Mouse (Mus musculus): ENCODE results near the gene Hmgn1.

- TF ChIP-seq EP300 (IDR thresholded peaks at IDR 0.05; ENCODE audit: insufficient read depth, low read depth, low read length), result no peak
- TF ChIP-seq CTCF (IDR thresholded peaks at IDR 0.05; ENCODE audit: low read depth, low read length), result no peak
- no peak for TF ChIP-seq POLR2A (IDR thresholded peaks at IDR 0.05; ENCODE audit: insufficient read depth, low read length)
These were observed 21.3 kb upstream of the Hmgn1 start for GRCm38 (mm10) chr16:96148834-96149233.

Data from ES-Bruce4 (cell line).